Mouse (Mus musculus): ENCODE measurements around the gene Smtnl2. TPM values are rescaled to one million over a fixed set of nuclear protein-coding genes. Genes with fewer than 3 reads are reported as not detected.

Gene Smtnl2
- polyA plus RNA-seq, 1 experiment, result 1.9 TPM

GRCm38 (mm10) chr11:72406079-72406675 lies 5.3 kb downstream of the Smtnl2 start:
- 58% methylated on average over 8 of the region's 8 CpGs for WGBS
- no peak for DNase-seq (ENCODE audit: low read depth, low spot score)

- DNase-seq (ENCODE audit: low read depth, low spot score), result no peak
- 80% methylated on average over 4 of the region's 4 CpGs for WGBS
These were observed 6.0 kb downstream of the Smtnl2 start for GRCm38 (mm10) chr11:72405532-72405931.

- 86% methylated on average over 12 of the region's 12 CpGs for WGBS
- DNase-seq (ENCODE audit: low read depth, low spot score), result no peak
These were observed 8.5 kb downstream of the Smtnl2 start for GRCm38 (mm10) chr11:72402969-72403368.

GRCm38 (mm10) chr11:72402017-72402416 lies 9.5 kb downstream of the Smtnl2 start:
- no peak for DNase-seq (ENCODE audit: low read depth, low spot score)
- 74% methylated on average over 5 of the region's 5 CpGs for WGBS

GRCm38 (mm10) chr11:72401068-72401467 lies 10.4 kb downstream of the Smtnl2 start:
- WGBS, result 94% methylated on average over 12 of the region's 12 CpGs
- no peak for DNase-seq (ENCODE audit: low read depth, low spot score)

GRCm38 (mm10) chr11:72397811-72398525 lies 13.5 kb downstream of the Smtnl2 start:
- 70% methylated on average over 8 of the region's 8 CpGs for WGBS
- DNase-seq (ENCODE audit: low read depth, low spot score), result no peak

GRCm38 (mm10) chr11:72397072-72397471 lies 14.4 kb downstream of the Smtnl2 start:
- DNase-seq (ENCODE audit: low read depth, low spot score), result no peak
- 35% methylated on average over 10 of the region's 10 CpGs for WGBS

- WGBS, result 78% methylated on average over 7 of the region's 7 CpGs
- DNase-seq (ENCODE audit: low read depth, low spot score), result no peak
These were observed 14.9 kb downstream of the Smtnl2 start for GRCm38 (mm10) chr11:72396621-72397020.

- no peak for DNase-seq (ENCODE audit: low read depth, low spot score)
- WGBS, result 88% methylated on average over 6 of the region's 6 CpGs
These were observed 15.9 kb downstream of the Smtnl2 start for GRCm38 (mm10) chr11:72395652-72396051.

GRCm38 (mm10) chr11:72394694-72395093 lies 16.8 kb downstream of the Smtnl2 start:
- DNase-seq (ENCODE audit: low read depth, low spot score), result no peak
- 78% methylated on average over 2 of the region's 2 CpGs for WGBS

GRCm38 (mm10) chr11:72393669-72394068 lies 17.8 kb downstream of the Smtnl2 start:
- DNase-seq (ENCODE audit: low read depth, low spot score), result no peak
- WGBS, result 53% methylated on average over 5 of the region's 5 CpGs

- no peak for DNase-seq (ENCODE audit: low read depth, low spot score)
- 84% methylated on average over 3 of the region's 3 CpGs for WGBS
These were observed 18.3 kb downstream of the Smtnl2 start for GRCm38 (mm10) chr11:72393243-72393642.

- WGBS, result 91% methylated on average over 13 of the region's 13 CpGs
- DNase-seq (ENCODE audit: low read depth, low spot score), result no peak
These were observed 20.3 kb downstream of the Smtnl2 start for GRCm38 (mm10) chr11:72391181-72391580.

- WGBS, result 82% methylated on average over 7 of the region's 7 CpGs
- no peak for DNase-seq (ENCODE audit: low read depth, low spot score)
These were observed 21.9 kb downstream of the Smtnl2 start for GRCm38 (mm10) chr11:72389407-72390142.

GRCm38 (mm10) chr11:72388113-72388529 lies 23.4 kb downstream of the Smtnl2 start:
- WGBS, result 97% methylated on average over 6 of the region's 6 CpGs
- no peak for DNase-seq (ENCODE audit: low read depth, low spot score)

- 78% methylated on average over 4 of the region's 4 CpGs for WGBS
- no peak for DNase-seq (ENCODE audit: low read depth, low spot score)
These were observed 32.2 kb downstream of the Smtnl2 start for GRCm38 (mm10) chr11:72379351-72379750.

GRCm38 (mm10) chr11:72378222-72378621 lies 33.3 kb downstream of the Smtnl2 start:
- DNase-seq (ENCODE audit: low read depth, low spot score), result no peak
- 64% methylated on average over 7 of the region's 7 CpGs for WGBS

GRCm38 (mm10) chr11:72376562-72376961 lies 35.0 kb downstream of the Smtnl2 start:
- WGBS, result 81% methylated on average over 2 of the region's 2 CpGs
- no peak for DNase-seq (ENCODE audit: low read depth, low spot score)

GRCm38 (mm10) chr11:72369904-72370672 lies 41.4 kb downstream of the Smtnl2 start:
- no peak for DNase-seq (ENCODE audit: low read depth, low spot score)
- WGBS, result 27% methylated on average over 12 of the region's 12 CpGs

Measured in large intestine, adult 2 months (tissue).